Mouse (Mus musculus): ENCODE data around the gene Ttll3. TPM values are rescaled to one million over a fixed set of nuclear protein-coding genes. Genes with fewer than 3 reads are reported as not detected.

Gene Ttll3
- total and polyA plus RNA-seq, 3 experiments: 5.7 to 11.2 TPM; not detected in 1

DNA sequence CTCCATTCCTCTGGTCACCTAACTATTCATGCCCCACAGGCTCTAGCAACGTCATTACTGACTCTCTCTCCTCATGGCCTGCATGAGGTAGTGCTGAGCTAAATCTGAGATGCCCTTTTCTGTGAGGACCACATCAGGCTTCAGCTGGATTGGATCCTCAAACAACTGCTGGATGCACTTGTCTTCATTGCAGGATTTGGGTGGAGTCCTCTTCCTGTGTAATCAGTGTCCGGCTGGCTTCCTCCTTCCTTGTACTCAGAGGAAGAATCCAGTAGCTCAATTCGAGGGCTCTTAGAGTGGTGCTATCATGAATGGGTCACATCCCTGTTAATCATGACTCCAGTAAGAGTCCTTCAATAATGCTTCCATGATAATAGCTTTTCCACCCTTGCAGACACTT is 35.4 kb upstream of the Ttll3 start:
- H3K4me3 ChIP-seq (ENCODE audit: control insufficient read depth in 1 of 2, insufficient read depth in 1 of 2, low read depth in 2 of 2, low read length in 2 of 2): no peak overlapping the region
- no peaks in the 10 kb centered on the region for H3K79me2 ChIP-seq (ENCODE audit: control insufficient read depth, insufficient read depth, low read length, poor library complexity)
- H3K4me1 ChIP-seq (ENCODE audit: control insufficient read depth in 1 of 2, insufficient read depth in 2 of 2, low read length in 2 of 2): peaks cover 2 to 6% of the 10 kb centered on the region in 2 experiments
- no peaks in the 10 kb centered on the region for H3K9me3 ChIP-seq (replicated peaks; ENCODE audit: insufficient read depth, low read length)
- no peak for TF ChIP-seq USF1 (IDR thresholded peaks at IDR 0.05; ENCODE audit: low read depth, low read length)
- TF ChIP-seq CTCF (IDR thresholded peaks at IDR 0.05 in 2 of 3, conservative IDR thresholded peaks at IDR 0.05 in 1 of 3; ENCODE audit: control insufficient read depth in 1 of 3, insufficient read depth in 1 of 3, low read depth in 2 of 3, low read length in 3 of 3, poor library complexity in 1 of 3, severe bottlenecking in 1 of 3): no peak
- no peak for TF ChIP-seq SIN3A (IDR thresholded peaks at IDR 0.05; ENCODE audit: low read length)
- no peak for TF ChIP-seq POLR2AphosphoS2 (IDR thresholded peaks at IDR 0.05; ENCODE audit: low read length)
- no peak for TF ChIP-seq UBTF (IDR thresholded peaks at IDR 0.05; ENCODE audit: borderline replicate concordance, insufficient read depth, low read depth, low read length)
- no peak for TF ChIP-seq TCF12 (IDR thresholded peaks at IDR 0.05; ENCODE audit: low read depth, low read length)
- TF ChIP-seq GABPA (IDR thresholded peaks at IDR 0.05; ENCODE audit: low read depth, low read length): no peak
- TF ChIP-seq USF2 (IDR thresholded peaks at IDR 0.05; ENCODE audit: borderline replicate concordance in 1 of 2, insufficient read depth in 1 of 2, low read depth in 1 of 2, low read length in 2 of 2): no peak
- no peak for TF ChIP-seq MAX (IDR thresholded peaks at IDR 0.05; ENCODE audit: low read length)
- TF ChIP-seq ELF1 (IDR thresholded peaks at IDR 0.05; ENCODE audit: low read depth, low read length): no peak
- TF ChIP-seq ZC3H11A (IDR thresholded peaks at IDR 0.05; ENCODE audit: low read depth, low read length): no peak
- TF ChIP-seq MYB (IDR thresholded peaks at IDR 0.05; ENCODE audit: low read depth, low read length): no peak
- no peak for TF ChIP-seq MXI1 (IDR thresholded peaks at IDR 0.05; ENCODE audit: low read depth, low read length)
- TF ChIP-seq E2F4 (IDR thresholded peaks at IDR 0.05; ENCODE audit: borderline replicate concordance, low read depth, low read length): no peak
- no peak for TF ChIP-seq CHD1 (IDR thresholded peaks at IDR 0.05; ENCODE audit: low read depth, low read length)
- no peak overlapping the region for H3K9ac ChIP-seq (ENCODE audit: control insufficient read depth, low read depth, low read length, poor library complexity, severe bottlenecking)
- H3K27ac ChIP-seq (ENCODE audit: control insufficient read depth, low read depth, low read length): no peak overlapping the region
- H3K36me3 ChIP-seq (ENCODE audit: control insufficient read depth in 1 of 2, insufficient read depth in 2 of 2, low read length in 2 of 2): peaks cover 0 to 8% of the 10 kb centered on the region in 2 experiments; a peak in 2 of 4 replicates
- DNase-seq (ENCODE audit: low read depth, low spot score): no peak
- no peaks in the 10 kb centered on the region for H3K27me3 ChIP-seq (ENCODE audit: control insufficient read depth in 1 of 2, insufficient read depth in 2 of 2, low read length in 2 of 2)

DNA sequence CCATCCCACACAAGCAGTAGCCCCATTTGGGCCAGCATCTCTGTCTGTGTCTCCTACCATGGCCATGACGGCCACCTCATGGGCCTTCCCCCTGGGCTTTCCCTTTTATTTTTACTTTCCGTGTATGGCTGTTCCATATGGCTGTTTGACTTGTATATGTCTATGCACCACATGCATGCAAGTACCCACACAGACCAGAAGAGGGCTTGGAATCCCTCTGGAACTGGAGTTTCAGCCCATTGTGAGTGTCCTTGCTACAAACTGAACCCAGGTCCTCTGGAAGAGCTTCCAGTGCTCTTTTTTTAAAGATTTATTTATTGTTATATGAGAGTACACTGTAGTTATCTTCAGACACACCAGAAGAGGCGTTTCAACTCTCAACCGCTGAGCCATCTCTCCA is 27.6 kb upstream of the Ttll3 start:
- no peak for TF ChIP-seq GATA1 (IDR thresholded peaks at IDR 0.05; ENCODE audit: low read depth, low read length)
- TF ChIP-seq POLR2AphosphoS2 (IDR thresholded peaks at IDR 0.05; ENCODE audit: low read length): no peak
- no peak for TF ChIP-seq RAD21 (IDR thresholded peaks at IDR 0.05; ENCODE audit: low read depth, low read length)
- TF ChIP-seq ZC3H11A (IDR thresholded peaks at IDR 0.05; ENCODE audit: low read depth, low read length): no peak
- no peak for TF ChIP-seq TCF12 (IDR thresholded peaks at IDR 0.05; ENCODE audit: low read depth, low read length)
- TF ChIP-seq RCOR1 (IDR thresholded peaks at IDR 0.05; ENCODE audit: low read depth, low read length): no peak
- no peak for TF ChIP-seq NELFE (IDR thresholded peaks at IDR 0.05; ENCODE audit: low read depth, low read length)
- TF ChIP-seq KAT2A (conservative IDR thresholded peaks at IDR 0.05; ENCODE audit: low read depth, low read length): no peak
- no peak for TF ChIP-seq MAX (IDR thresholded peaks at IDR 0.05; ENCODE audit: low read length)
- no peak for TF ChIP-seq UBTF (IDR thresholded peaks at IDR 0.05; ENCODE audit: borderline replicate concordance, insufficient read depth, low read depth, low read length)
- no peak for TF ChIP-seq EP300 (IDR thresholded peaks at IDR 0.05; ENCODE audit: low read depth in 1 of 2, low read length in 2 of 2)
- no peak for TF ChIP-seq ZMIZ1 (IDR thresholded peaks at IDR 0.05; ENCODE audit: low read depth, low read length)
- no peak for TF ChIP-seq POLR2AphosphoS5 (IDR thresholded peaks at IDR 0.05; ENCODE audit: borderline replicate concordance, low read depth, low read length)
- no peak for TF ChIP-seq MYB (IDR thresholded peaks at IDR 0.05; ENCODE audit: low read depth, low read length)
- no peak for TF ChIP-seq CHD1 (IDR thresholded peaks at IDR 0.05; ENCODE audit: low read depth, low read length)
- no peak for TF ChIP-seq TBP (IDR thresholded peaks at IDR 0.05; ENCODE audit: low read depth, low read length)
- no peak for TF ChIP-seq MYC (IDR thresholded peaks at IDR 0.05; ENCODE audit: low read depth, low read length)
- no peaks in the 10 kb centered on the region for H3K27me3 ChIP-seq (ENCODE audit: control insufficient read depth in 1 of 2, insufficient read depth in 2 of 2, low read length in 2 of 2)
- no peaks in the 10 kb centered on the region for H3K36me3 ChIP-seq (ENCODE audit: control insufficient read depth in 1 of 2, insufficient read depth in 2 of 2, low read length in 2 of 2)
- no peaks in the 10 kb centered on the region for H3K79me2 ChIP-seq (ENCODE audit: control insufficient read depth, insufficient read depth, low read length, poor library complexity)
- no peak overlapping the region for H3K27ac ChIP-seq (ENCODE audit: control insufficient read depth, low read depth, low read length)
- no peaks in the 10 kb centered on the region for H3K9me3 ChIP-seq (replicated peaks; ENCODE audit: insufficient read depth, low read length)
- no peak overlapping the region for H3K9ac ChIP-seq (ENCODE audit: control insufficient read depth, low read depth, low read length, poor library complexity, severe bottlenecking)
- H3K4me3 ChIP-seq (ENCODE audit: control insufficient read depth in 1 of 2, insufficient read depth in 1 of 2, low read depth in 2 of 2, low read length in 2 of 2): no peak overlapping the region
- no peaks in the 10 kb centered on the region; a peak in 1 of 4 replicates for H3K4me1 ChIP-seq (ENCODE audit: control insufficient read depth in 1 of 2, insufficient read depth in 2 of 2, low read length in 2 of 2)
- no peak for DNase-seq (ENCODE audit: low read depth, low spot score)
